In genomic region chrX:100625802-100626793, GRCm38 (mm10) we compare ENCODE assay signal across 8 mouse cellular contexts. TPM values are rescaled to one million over a fixed set of nuclear protein-coding genes. Genes with fewer than 3 reads are reported as not detected.
DNase-seq lines count a peak whose midpoint lies in the region; ATAC-seq and TF ChIP-seq lines count a peak whose summit lies in the region.

TSS of gene Pdzd11 (minus strand) at chrX:100626568.

- peak within 1 kb of the TSS; percentile 75 for H3K4me2 ChIP-seq in embryonic facial prominence, embryonic 15.5 days (replicated peaks)
- H3K4me2 ChIP-seq in limb, embryonic 14.5 days (replicated peaks; ENCODE audit: low read depth, low read length, severe bottlenecking), result peak within 1 kb of the TSS; percentile 63
- H3K4me2 ChIP-seq in midbrain, postnatal 0 days (ENCODE audit: low read depth, low read length, poor library complexity, severe bottlenecking), result peak within 1 kb of the TSS; percentile 87

- peak; percentile 99 for ATAC-seq in embryonic facial prominence, embryonic 15.5 days (ENCODE audit: insufficient number of reproducible peaks, low FRiP score, low TSS enrichment, low read depth)
- peak; percentile 99 for ATAC-seq in limb, embryonic 14.5 days (ENCODE audit: low FRiP score, low read depth)
- peak; percentile 100 for ATAC-seq in midbrain, postnatal 0 days (ENCODE audit: low FRiP score)

- WGBS in bone marrow, adult 2 months, result 13% methylated on average over 62 of the region's 62 CpGs
- 17% methylated on average over 62 of the region's 62 CpGs for WGBS in embryonic facial prominence, embryonic 15.5 days
- WGBS in limb, embryonic 14.5 days, result 20% methylated on average over 58 of the region's 62 CpGs
- WGBS in midbrain, postnatal 0 days, result 22% methylated on average over 62 of the region's 62 CpGs

- TF ChIP-seq CTCF in bone marrow, adult 2 months (IDR thresholded peaks at IDR 0.05; ENCODE audit: control insufficient read depth, insufficient read depth, low read length), result no peak
- TF ChIP-seq CTCF in midbrain, postnatal 0 days (IDR thresholded peaks at IDR 0.05), result no peak

- H3K9ac ChIP-seq in embryonic facial prominence, embryonic 15.5 days, result peak within 1 kb of the TSS; percentile 40
- peak within 1 kb of the TSS; percentile 66 for H3K9ac ChIP-seq in limb, embryonic 14.5 days (ENCODE audit: low read depth, low read length, severe bottlenecking)
- peak within 1 kb of the TSS; percentile 52; the same call in 1 of the 2 replicates for H3K9ac ChIP-seq in midbrain, postnatal 0 days (replicated peaks; ENCODE audit: low read length, poor library complexity, severe bottlenecking)

- H3K27me3 ChIP-seq in embryonic facial prominence, embryonic 15.5 days, result peaks cover 4% of the 10 kb centered on the region; the same call in 1 of the 2 replicates
- no peaks in the 10 kb centered on the region for H3K27me3 ChIP-seq in limb, embryonic 14.5 days (ENCODE audit: control insufficient read depth, insufficient read depth, low read length)
- no peaks in the 10 kb centered on the region for H3K27me3 ChIP-seq in midbrain, postnatal 0 days (ENCODE audit: insufficient read depth, low read length)

- no peaks in the 10 kb centered on the region for H3K9me3 ChIP-seq in embryonic facial prominence, embryonic 15.5 days (replicated peaks)
- no peaks in the 10 kb centered on the region for H3K9me3 ChIP-seq in limb, embryonic 14.5 days (ENCODE audit: control insufficient read depth, low read length)
- H3K9me3 ChIP-seq in midbrain, postnatal 0 days (ENCODE audit: low read length), result no peaks in the 10 kb centered on the region

- H3K36me3 ChIP-seq in embryonic facial prominence, embryonic 15.5 days, result peaks cover 13% of the 10 kb centered on the region
- H3K36me3 ChIP-seq in limb, embryonic 14.5 days (ENCODE audit: control insufficient read depth, insufficient read depth, low read length), result peaks cover 8% of the 10 kb centered on the region
- H3K36me3 ChIP-seq in midbrain, postnatal 0 days (ENCODE audit: insufficient read depth, low read length), result 0 out of 2 replicates have a peak, but pooled peaks cover 3% of the 10 kb centered on the region

- peak within 1 kb of the TSS; percentile 92 for H3K4me3 ChIP-seq in bone marrow, adult 2 months (replicated peaks; ENCODE audit: control insufficient read depth, low read depth, low read length)
- peak within 1 kb of the TSS; percentile 58 for H3K4me3 ChIP-seq in embryonic facial prominence, embryonic 15.5 days (replicated peaks)
- peak within 1 kb of the TSS; percentile 53 for H3K4me3 ChIP-seq in limb, embryonic 14.5 days (replicated peaks; ENCODE audit: low read length)
- H3K4me3 ChIP-seq in midbrain, postnatal 0 days (ENCODE audit: low read depth, low read length), result peak within 1 kb of the TSS; percentile 48

- peak within 1 kb of the TSS; percentile 77 for H3K27ac ChIP-seq in bone marrow, adult 2 months (ENCODE audit: control insufficient read depth, insufficient read depth, low read depth, low read length, poor library complexity)
- peak within 1 kb of the TSS; percentile 51; the same call in 1 of the 2 replicates for H3K27ac ChIP-seq in embryonic facial prominence, embryonic 15.5 days (replicated peaks)
- peak within 1 kb of the TSS; percentile 61 for H3K27ac ChIP-seq in limb, embryonic 14.5 days (replicated peaks; ENCODE audit: low read depth, low read length)
- H3K27ac ChIP-seq in midbrain, postnatal 0 days (ENCODE audit: low read depth, low read length), result peak within 1 kb of the TSS; percentile 43; the same call in 1 of the 2 replicates

- H3K4me1 ChIP-seq in bone marrow, adult 2 months (ENCODE audit: control insufficient read depth, insufficient read depth, low read length), result no peaks in the 10 kb centered on the region
- H3K4me1 ChIP-seq in embryonic facial prominence, embryonic 15.5 days, result no peaks in the 10 kb centered on the region
- no peaks in the 10 kb centered on the region for H3K4me1 ChIP-seq in limb, embryonic 14.5 days (ENCODE audit: control insufficient read depth, insufficient read depth, low read length)
- H3K4me1 ChIP-seq in midbrain, postnatal 0 days (ENCODE audit: insufficient read depth, low read length), result no peaks in the 10 kb centered on the region

- TF ChIP-seq POLR2A in bone marrow, adult 2 months (IDR thresholded peaks at IDR 0.05; ENCODE audit: borderline replicate concordance, control insufficient read depth, low read depth, low read length), result peak; percentile 74; the same call in 1 of the 2 replicates
- TF ChIP-seq POLR2A in limb, embryonic 14.5 days (IDR thresholded peaks at IDR 0.05; ENCODE audit: borderline replicate concordance, extremely low read depth, insufficient read depth, insufficient read length), result peak; percentile 59; the same call in 1 of the 2 replicates

- peak; percentile 95 for DNase-seq in 416B (ENCODE audit: low read depth)
- peak; percentile 89 for DNase-seq in heart, adult 8-10 months (ENCODE audit: low spot score)
- DNase-seq in kidney, adult 9 months, result peak; percentile 93
- DNase-seq in limb, embryonic 14.5 days (ENCODE audit: low spot score), result peak; percentile 93
- DNase-seq in midbrain, postnatal 0 days (ENCODE audit: low spot score), result peak; percentile 97
- DNase-seq in spleen, postnatal 14 days (ENCODE audit: low spot score in 2 of 2), result peak; percentile 73 to 79

RNA-seq across cellular contexts. Expression of gene Pdzd11, which starts in this region (rescaled TPM):
- 18.2 and 18.9 TPM in 2 replicates for polyA plus RNA-seq in bone marrow, adult 2 months (2011; ENCODE audit: insufficient read depth, insufficient read length, low replicate concordance, missing spikeins)
- polyA plus RNA-seq in embryonic facial prominence, embryonic 15.5 days (2015; fragmentation: Nextera tagmentation; extraction: Ambion mirVana), result 106 and 116 TPM in 2 replicates
- total RNA-seq in heart, adult 8-10 months (2022), result 10 to 100 TPM; 21.5 to 26.8 (median 25.9) TPM
- 45.6 and 57.3 TPM in 2 replicates for polyA plus RNA-seq in limb, embryonic 14.5 days (2012; rRNA removed)
- polyA plus RNA-seq in limb, embryonic 14.5 days (2014; fragmentation: Nextera tagmentation; extraction: Ambion mirVana), result 112 and 119 TPM in 2 replicates
- 25.3 and 27.7 TPM in 2 replicates for total RNA-seq in midbrain, postnatal 0 days (2014; rRNA removed)
- polyA plus RNA-seq in midbrain, postnatal 0 days (2015; fragmentation: Nextera tagmentation; extraction: Ambion mirVana), result 68.9 and 76.1 TPM in 2 replicates

Comparison
In these comparisons a context has a peak if more than half of its experiments do, and no peak if none do; other contexts are left out.
1. Peak in every context shown above with its lines: DNase-seq, ATAC-seq, H3K4me3 ChIP-seq and H3K27ac ChIP-seq.